Comparison of ENCODE assay signal across 22 mouse cellular contexts in the genomic region with DNA sequence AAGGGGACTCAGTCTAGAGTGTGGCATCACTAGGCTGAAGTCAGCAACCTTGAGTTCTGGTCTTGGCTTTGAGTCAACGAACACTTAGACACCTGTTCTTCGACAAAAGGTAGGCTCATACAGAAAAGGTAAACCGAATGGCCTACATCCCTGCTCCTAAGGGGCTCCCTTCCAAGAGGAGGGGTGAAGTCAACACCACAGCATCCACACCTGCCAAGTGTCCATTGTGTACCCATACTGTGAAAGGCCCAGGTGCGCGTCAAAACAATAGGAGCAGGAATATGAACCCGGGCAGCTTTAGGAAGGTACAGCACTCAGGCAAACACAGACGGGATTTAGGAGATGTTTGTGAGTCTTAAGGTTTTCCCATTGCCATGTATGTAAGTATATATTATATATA. TPM values are rescaled to one million over a fixed set of nuclear protein-coding genes. Genes with fewer than 3 reads are reported as not detected.
A peak's percentile ranks its signal among the peaks of the same experiment; 100 is the strongest.
DNase-seq lines count a peak whose midpoint lies in the region; ATAC-seq and TF ChIP-seq lines count a peak whose summit lies in the region.
"Had no signal": no experiment of that assay in that cellular context is flagged by ENCODE, and none has a peak within 500 bp of the region (broad histone marks: within the 10 kb centered on the region; RNA-seq: fewer than 3 reads in every experiment).

No protein-coding gene starts in this region.

- DNase-seq in liver, embryonic 11.5 days (ENCODE audit: low spot score) = no peak
- DNase-seq in liver (no peak), MEL (ENCODE audit: low read depth, low spot score) (no peak)
- no peak for DNase-seq in heart, adult 18-20 months
- no peak for DNase-seq in left cerebral cortex, adult 18-20 months (ENCODE audit: low spot score in 2 of 2)
- DNase-seq: adrenal gland, adult 2 months; cerebellum, adult 11-12 months; cerebellum, postnatal 10 days; gastrocnemius, postnatal 14 days; heart, adult 11 months; heart, postnatal 10 days; kidney, adult 18-20 months; lung, postnatal 14 days; thymus, postnatal 14 days had no signal

- peaks cover 73% of the 10 kb centered on the region for H3K4me1 ChIP-seq in liver, embryonic 11.5 days (replicated peaks; ENCODE audit: control insufficient read depth, insufficient read depth, low read length)
- peaks cover 51 to 73% of the 10 kb centered on the region in 2 experiments for H3K4me1 ChIP-seq in MEL (ENCODE audit: control insufficient read depth in 1 of 2, insufficient read depth in 2 of 2, low read length in 2 of 2)
- peaks cover 88% of the 10 kb centered on the region for H3K4me1 ChIP-seq in liver, embryonic 12.5 days
- 0 out of 2 replicates have a peak, but pooled peaks cover 3% of the 10 kb centered on the region for H3K4me1 ChIP-seq in stomach, embryonic 15.5 days

- no peak for ATAC-seq in liver, embryonic 11.5 days (replicated peaks; ENCODE audit: low FRiP score)
- no peak for ATAC-seq in liver, embryonic 12.5 days
- ATAC-seq in stomach, embryonic 15.5 days (ENCODE audit: insufficient read depth, low FRiP score, low read depth) = no peak
- ATAC-seq: forebrain, embryonic 15.5 days; hindbrain, postnatal 0 days had no signal

- peak overlapping the region; percentile 94 for H3K27ac ChIP-seq in liver, embryonic 11.5 days (ENCODE audit: low read depth, low read length)
- H3K27ac ChIP-seq in MEL (ENCODE audit: control insufficient read depth, low read depth, low read length) = peak overlapping the region; percentile 84
- H3K27ac ChIP-seq in liver, embryonic 12.5 days = peak overlapping the region; percentile 99
- H3K27ac ChIP-seq in stomach, embryonic 15.5 days = peak overlapping the region; percentile 5; the same call in 1 of the 2 replicates
- H3K27ac ChIP-seq: forebrain, embryonic 15.5 days; hindbrain, embryonic 10.5 days; hindbrain, postnatal 0 days; kidney, postnatal 0 days; limb, embryonic 10.5 days had no signal

- H3K4me3 ChIP-seq in liver, embryonic 11.5 days (ENCODE audit: low read depth, low read length) = no peak overlapping the region
- no peak overlapping the region; a peak in 1 of 4 replicates for H3K4me3 ChIP-seq in MEL (ENCODE audit: control insufficient read depth in 1 of 2, insufficient read depth in 1 of 2, low read depth in 2 of 2, low read length in 2 of 2)
- H3K4me3 ChIP-seq in liver, embryonic 12.5 days = peak overlapping the region; percentile 20; the same call in 1 of the 2 replicates
- no peak overlapping the region for H3K4me3 ChIP-seq in stomach, embryonic 15.5 days (replicated peaks)
- H3K4me3 ChIP-seq: forebrain, embryonic 15.5 days; heart, embryonic 12.5 days; hindbrain, embryonic 10.5 days; limb, embryonic 10.5 days had no signal

- TF ChIP-seq EP300 in MEL (IDR thresholded peaks at IDR 0.05; ENCODE audit: low read depth in 1 of 2, low read length in 2 of 2) = no peak

- TF ChIP-seq POLR2A in MEL (IDR thresholded peaks at IDR 0.05; ENCODE audit: control insufficient read depth in 1 of 2, insufficient read depth in 1 of 2, low read depth in 1 of 2, low read length in 2 of 2, poor library complexity in 1 of 2) = no peak

- no peak for TF ChIP-seq CTCF in MEL (IDR thresholded peaks at IDR 0.05 in 2 of 3, conservative IDR thresholded peaks at IDR 0.05 in 1 of 3; ENCODE audit: control insufficient read depth in 1 of 3, insufficient read depth in 1 of 3, low read depth in 2 of 3, low read length in 3 of 3, poor library complexity in 1 of 3, severe bottlenecking in 1 of 3)

- H3K9me3 ChIP-seq in liver, embryonic 11.5 days (ENCODE audit: control insufficient read depth, low read length) = no peaks in the 10 kb centered on the region
- H3K9me3 ChIP-seq in MEL (replicated peaks; ENCODE audit: insufficient read depth, low read length) = no peaks in the 10 kb centered on the region
- no peaks in the 10 kb centered on the region for H3K9me3 ChIP-seq in liver, embryonic 12.5 days (replicated peaks)
- H3K9me3 ChIP-seq in stomach, embryonic 15.5 days = no peaks in the 10 kb centered on the region
- H3K9me3 ChIP-seq: forebrain, embryonic 15.5 days; heart, embryonic 12.5 days; hindbrain, embryonic 10.5 days; limb, embryonic 10.5 days had no signal

- 91% methylated on average over 7 of the region's 7 CpGs for WGBS in liver, embryonic 11.5 days
- WGBS in liver, embryonic 12.5 days (ENCODE audit: insufficient replicate concordance) = 85% methylated on average over 7 of the region's 7 CpGs
- WGBS in stomach, embryonic 15.5 days = 82% methylated on average over 7 of the region's 7 CpGs

- H3K4me2 ChIP-seq in liver, embryonic 11.5 days = peak overlapping the region; percentile 59
- H3K4me2 ChIP-seq in liver, embryonic 12.5 days = peak overlapping the region; percentile 61
- H3K4me2 ChIP-seq in stomach, embryonic 15.5 days = no peak overlapping the region
- H3K4me2 ChIP-seq: forebrain, embryonic 15.5 days; heart, embryonic 12.5 days had no signal

- peaks cover 58% of the 10 kb centered on the region for H3K79me2 ChIP-seq in MEL (ENCODE audit: control insufficient read depth, insufficient read depth, low read length, poor library complexity)

- H3K36me3 ChIP-seq in liver, embryonic 11.5 days (ENCODE audit: control insufficient read depth, insufficient read depth, low read length) = no peaks in the 10 kb centered on the region; the same call in 1 of the 2 replicates
- H3K36me3 ChIP-seq in MEL (ENCODE audit: control insufficient read depth in 1 of 2, insufficient read depth in 2 of 2, low read length in 2 of 2) = peaks cover 13 to 81% of the 10 kb centered on the region in 2 experiments
- peaks cover 29% of the 10 kb centered on the region for H3K36me3 ChIP-seq in liver, embryonic 12.5 days
- no peaks in the 10 kb centered on the region for H3K36me3 ChIP-seq in stomach, embryonic 15.5 days
- H3K36me3 ChIP-seq: forebrain, embryonic 15.5 days; hindbrain, embryonic 10.5 days; limb, embryonic 10.5 days had no signal

- H3K9ac ChIP-seq in liver, embryonic 11.5 days (ENCODE audit: low read depth, low read length) = peak overlapping the region; percentile 39
- H3K9ac ChIP-seq in MEL (ENCODE audit: control insufficient read depth, low read depth, low read length, poor library complexity, severe bottlenecking) = peak overlapping the region; percentile 50
- H3K9ac ChIP-seq in liver, embryonic 12.5 days = peak overlapping the region; percentile 56
- no peak overlapping the region for H3K9ac ChIP-seq in stomach, embryonic 15.5 days
- H3K9ac ChIP-seq: forebrain, embryonic 15.5 days; heart, embryonic 12.5 days had no signal

- no peak for TF ChIP-seq RAD21 in MEL (IDR thresholded peaks at IDR 0.05; ENCODE audit: low read depth, low read length)

- H3K27me3 ChIP-seq in liver, embryonic 11.5 days (replicated peaks; ENCODE audit: control insufficient read depth, insufficient read depth, low read length) = no peaks in the 10 kb centered on the region
- H3K27me3 ChIP-seq in MEL (ENCODE audit: control insufficient read depth in 1 of 2, insufficient read depth in 2 of 2, low read length in 2 of 2) = no peaks in the 10 kb centered on the region
- no peaks in the 10 kb centered on the region for H3K27me3 ChIP-seq in liver, embryonic 12.5 days (replicated peaks)
- H3K27me3 ChIP-seq in stomach, embryonic 15.5 days (replicated peaks) = no peaks in the 10 kb centered on the region
- H3K27me3 ChIP-seq: forebrain, embryonic 15.5 days; heart, embryonic 12.5 days had no signal

TF ChIP-seq in MEL, 35 proteins besides CTCF, POLR2A, EP300 and RAD21 (continues in another document):
- TF ChIP-seq USF1 (IDR thresholded peaks at IDR 0.05; ENCODE audit: low read depth, low read length) = no peak
- no peak for TF ChIP-seq CHD2 (IDR thresholded peaks at IDR 0.05; ENCODE audit: low read length)
- no peak for TF ChIP-seq RCOR1 (IDR thresholded peaks at IDR 0.05; ENCODE audit: low read depth, low read length)
- no peak for TF ChIP-seq JUND (IDR thresholded peaks at IDR 0.05; ENCODE audit: low read depth, low read length)
- no peak for TF ChIP-seq BHLHE40 (IDR thresholded peaks at IDR 0.05; ENCODE audit: borderline replicate concordance, low read depth, low read length)
- no peak for TF ChIP-seq ETS1 (IDR thresholded peaks at IDR 0.05; ENCODE audit: low read depth, low read length)
- TF ChIP-seq TAL1 (IDR thresholded peaks at IDR 0.05; ENCODE audit: low read length) = no peak
- TF ChIP-seq ZMIZ1 (IDR thresholded peaks at IDR 0.05; ENCODE audit: low read depth, low read length) = no peak
- TF ChIP-seq TCF12 (IDR thresholded peaks at IDR 0.05; ENCODE audit: low read depth, low read length) = no peak
- no peak for TF ChIP-seq CHD1 (IDR thresholded peaks at IDR 0.05; ENCODE audit: low read depth, low read length)
- no peak for TF ChIP-seq UBTF (IDR thresholded peaks at IDR 0.05; ENCODE audit: borderline replicate concordance, insufficient read depth, low read depth, low read length)
- TF ChIP-seq SMC3 (IDR thresholded peaks at IDR 0.05; ENCODE audit: low read depth, low read length) = no peak
- TF ChIP-seq MEF2A (IDR thresholded peaks at IDR 0.05; ENCODE audit: extremely low read depth, insufficient replicate concordance, low read depth, low read length, poor library complexity, severe bottlenecking) = no peak
- no peak for TF ChIP-seq ELF1 (IDR thresholded peaks at IDR 0.05; ENCODE audit: low read depth, low read length)
- TF ChIP-seq USF2 (IDR thresholded peaks at IDR 0.05; ENCODE audit: borderline replicate concordance in 1 of 2, insufficient read depth in 1 of 2, low read depth in 1 of 2, low read length in 2 of 2) = no peak
- TF ChIP-seq SIN3A (IDR thresholded peaks at IDR 0.05; ENCODE audit: low read length) = no peak

RNA-seq across cellular contexts. Expression of a gene that starts 8.4 kb away (rescaled TPM):
- 35.5 and 36.2 TPM in 2 replicates for polyA plus RNA-seq in liver, embryonic 11.5 days (2014; fragmentation: Nextera tagmentation; extraction: Ambion mirVana)
- total RNA-seq in MEL (2012; rRNA removed) = 45.7 and 59.0 TPM in 2 replicates
- polyA plus RNA-seq in MEL (2012; ENCODE audit: insufficient read depth in 1 of 2, insufficient read length in 2 of 2, low read depth in 1 of 2, low replicate concordance in 2 of 2, missing spikeins in 1 of 2) = 10 to 100 TPM; 67.3 to 91.5 TPM
- polyA plus RNA-seq in liver, embryonic 12.5 days (2016; fragmentation: Nextera tagmentation; extraction: Ambion mirVana) = 22.0 and 22.7 TPM in 2 replicates
- 14.5 and 17.0 TPM in 2 replicates for polyA plus RNA-seq in stomach, embryonic 15.5 days (2015; fragmentation: Nextera tagmentation; extraction: Ambion mirVana)
- 1 to 10 TPM; 5.4 to 9.7 TPM for total RNA-seq in heart, adult 18-20 months (2021)
- 1 to 10 TPM; 3.5 to 4.5 TPM for total RNA-seq in left cerebral cortex, adult 18-20 months (2021)

RNA-seq across cellular contexts. Expression of a gene that starts 54.7 kb away (rescaled TPM):
- polyA plus RNA-seq in liver, embryonic 11.5 days (2014; fragmentation: Nextera tagmentation; extraction: Ambion mirVana) = 100 and 105 TPM in 2 replicates
- 73.3 and 77.5 TPM in 2 replicates for total RNA-seq in MEL (2012; rRNA removed)
- 10 to 100 TPM in 1 of 2 experiments, not detected in 1; 88.3 TPM for polyA plus RNA-seq in MEL (2012; ENCODE audit: insufficient read depth in 1 of 2, insufficient read length in 2 of 2, low read depth in 1 of 2, low replicate concordance in 2 of 2, missing spikeins in 1 of 2)
- 72.6 and 77.5 TPM in 2 replicates for polyA plus RNA-seq in liver, embryonic 12.5 days (2016; fragmentation: Nextera tagmentation; extraction: Ambion mirVana)
- polyA plus RNA-seq in stomach, embryonic 15.5 days (2015; fragmentation: Nextera tagmentation; extraction: Ambion mirVana) = 107 and 111 TPM in 2 replicates
- 10 to 100 TPM; 93.5 to 93.8 TPM for total RNA-seq in heart, adult 18-20 months (2021)
- 10 to 100 TPM; 74.2 to 75.0 TPM for total RNA-seq in left cerebral cortex, adult 18-20 months (2021)

Comparison
In these comparisons a context has a peak if more than half of its experiments do, and no peak if none do; other contexts are left out.
1. H3K27ac ChIP-seq: peak in every context shown above with its lines; median percentile 99 in liver, embryonic 12.5 days; 94 in liver, embryonic 11.5 days; 84 in MEL; 5 in stomach, embryonic 15.5 days.